Mouse (Mus musculus) monocyte, adult 2 months (primary cell): ENCODE measurements at regions not wholly inside any gene's neighbourhood (a gene's known extent, or its start where the extent isn't known, plus 50 kb on each side); places are given as distances from the start of the nearest gene placed in this dataset.
"Not testable (repeated sequence)": the region's sequence is repeated elsewhere in the genome, so short reads cannot be mapped to it uniquely, and the experiment has no call there.

ENCODE experiments used
- DNase-seq, 2 experiments: peaks; one replicate each; pipeline ENCODE4 v3.0.0; 2022; ENCODE audit warnings: low spot score in 2 of 2, low read depth in 1 of 2

GRCm38 (mm10) chr3:21991681-21992152, 84.7 kb upstream of the Tbl1xr1 start:
- peak in 1 of 2 experiments; percentile 6 for DNase-seq

- no peak for DNase-seq
Measured at GRCm38 (mm10) chr3:21992203-21992602, 84.2 kb upstream of the Tbl1xr1 start.

DNA sequence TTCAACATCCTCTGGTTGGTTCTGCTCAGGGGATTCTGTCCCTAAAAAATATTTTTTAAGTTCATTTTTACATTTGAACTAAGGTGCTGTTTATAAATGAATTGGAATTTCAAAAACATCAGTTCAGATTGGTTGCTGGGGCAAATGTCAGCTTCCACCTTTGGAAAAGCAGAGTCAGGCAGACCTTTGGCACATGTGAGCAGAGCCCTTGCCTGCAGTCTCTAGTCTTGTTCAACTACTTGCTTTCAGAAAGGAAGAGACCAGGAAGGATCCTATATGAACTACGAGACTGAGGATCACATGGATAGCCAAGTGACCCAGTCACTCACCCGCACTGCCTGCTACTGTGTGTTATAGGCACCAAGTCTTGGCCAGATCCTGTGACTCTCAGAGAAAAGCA, 82.5 kb upstream of the Tbl1xr1 start:
- DNase-seq = no peak

- DNase-seq = no peak
Measured at GRCm38 (mm10) chr3:21995566-21996391, 80.7 kb upstream of the Tbl1xr1 start.

GRCm38 (mm10) chr3:21997387-21997786, 79.1 kb upstream of the Tbl1xr1 start:
- DNase-seq = no peak

- DNase-seq = no peak
Measured at GRCm38 (mm10) chr3:22005456-22005855, 71.0 kb upstream of the Tbl1xr1 start.

- DNase-seq = no peak
Measured at GRCm38 (mm10) chr3:22006113-22006512, 70.3 kb upstream of the Tbl1xr1 start.

DNA sequence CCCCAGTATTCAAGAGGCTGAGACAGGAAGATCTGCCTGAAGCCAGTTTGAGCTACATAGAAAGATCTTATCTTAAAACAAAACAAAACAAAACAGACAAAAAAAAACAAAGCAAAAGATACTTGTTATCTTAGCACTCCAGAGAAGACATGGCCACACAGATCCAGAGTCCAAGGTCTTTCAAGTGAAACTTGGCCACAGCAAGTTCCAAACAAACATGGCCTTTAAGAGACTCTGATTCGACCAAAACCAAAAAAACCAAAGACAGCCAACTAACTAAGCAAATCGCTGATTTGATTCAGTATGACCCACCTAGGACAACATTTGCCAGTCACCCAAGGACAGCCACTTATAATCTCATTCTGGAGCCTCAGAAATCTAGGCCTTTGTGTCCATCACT, 69.8 kb upstream of the Tbl1xr1 start:
- no peak for DNase-seq

GRCm38 (mm10) chr3:22007736-22008135, 68.7 kb upstream of the Tbl1xr1 start:
- no peak for DNase-seq

DNA sequence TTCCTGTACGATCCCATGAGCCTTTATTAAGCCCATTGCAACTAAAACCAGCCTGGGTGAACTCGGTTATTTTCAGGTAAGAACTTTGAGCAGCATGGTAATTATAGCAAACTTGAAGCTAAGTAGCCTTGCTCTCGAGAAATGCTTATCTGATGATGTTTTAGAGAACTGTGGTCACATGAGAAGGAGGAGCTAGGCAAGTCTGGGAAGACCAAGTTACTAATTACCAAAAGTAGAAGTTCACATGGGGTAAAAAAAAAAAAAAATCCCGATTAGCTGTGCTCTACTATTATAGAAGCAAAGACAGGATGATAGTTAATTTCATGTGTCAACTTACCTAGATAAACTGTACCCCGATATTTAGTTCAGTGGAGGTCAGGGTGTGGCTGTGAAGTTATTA, 68.0 kb upstream of the Tbl1xr1 start:
- DNase-seq = no peak

- DNase-seq = no peak
Measured at GRCm38 (mm10) chr3:22009898-22010699, 66.4 kb upstream of the Tbl1xr1 start.

GRCm38 (mm10) chr3:22010700-22010991, 65.8 kb upstream of the Tbl1xr1 start:
- not testable (repeated sequence) for DNase-seq

GRCm38 (mm10) chr3:22021360-22021935, 55.0 kb upstream of the Tbl1xr1 start:
- no peak for DNase-seq

DNA sequence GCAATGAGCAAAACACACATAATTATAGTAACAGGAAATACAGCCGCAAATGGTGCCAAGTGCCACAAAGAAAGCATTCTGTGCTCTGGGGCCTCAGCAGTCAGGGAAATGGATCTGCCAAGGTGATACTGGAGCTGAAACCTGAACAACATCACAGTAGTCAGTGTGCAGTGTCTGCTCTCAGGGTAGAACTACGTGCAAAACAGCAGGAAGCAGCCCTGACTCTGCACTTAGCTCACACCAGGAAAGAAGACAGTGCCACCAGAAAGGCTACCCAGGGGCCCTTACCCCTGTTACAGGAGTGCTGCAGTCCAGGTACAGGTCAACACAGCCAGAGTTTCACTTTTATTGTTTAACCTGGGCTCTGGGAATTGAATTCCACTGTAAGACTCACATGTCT, 54.0 kb upstream of the Tbl1xr1 start:
- no peak for DNase-seq

- DNase-seq = no peak
Measured at GRCm38 (mm10) chr3:22023049-22023448, 53.4 kb upstream of the Tbl1xr1 start.

DNA sequence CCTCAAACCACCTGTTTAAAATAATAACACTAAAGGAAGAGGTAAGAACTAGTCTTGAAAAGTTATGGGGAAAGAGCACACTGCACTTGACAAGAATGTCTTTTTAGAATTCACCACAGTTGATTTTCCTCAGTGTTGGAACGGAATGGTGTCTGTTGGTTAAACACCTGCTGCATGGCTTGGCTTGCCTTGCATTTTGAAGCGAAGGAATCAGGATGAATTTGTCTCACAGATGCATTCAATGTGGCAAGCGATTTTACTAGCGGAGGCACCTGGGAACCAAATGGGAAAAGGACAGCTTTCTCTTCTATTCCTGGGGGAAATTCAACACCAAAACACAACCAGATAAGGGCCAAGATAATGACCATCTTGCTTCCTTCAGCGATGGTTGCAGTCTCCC, 52.9 kb upstream of the Tbl1xr1 start:
- DNase-seq = no peak

DNA sequence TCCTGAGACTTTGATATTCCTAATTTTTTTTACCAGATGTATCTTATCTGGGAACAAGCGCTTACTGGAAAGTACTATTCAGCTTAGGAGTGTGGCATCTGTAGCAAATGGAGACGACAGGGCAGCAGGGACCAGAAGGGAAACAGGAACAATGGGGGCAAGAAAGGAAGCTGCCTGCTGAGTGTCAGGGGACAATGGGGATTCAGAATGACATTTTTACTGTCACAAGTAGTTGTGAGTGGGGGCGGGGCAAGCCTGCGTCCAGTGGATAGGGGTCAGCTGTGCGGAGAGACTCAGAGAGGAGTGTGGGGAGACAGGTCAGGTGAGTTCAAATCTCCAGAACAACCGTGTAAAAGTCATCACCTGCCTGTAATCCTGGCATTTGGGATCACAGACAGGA, 52.3 kb upstream of the Tbl1xr1 start:
- DNase-seq = no peak

- DNase-seq = no peak
Measured at GRCm38 (mm10) chr3:22025119-22025518, 51.3 kb upstream of the Tbl1xr1 start.

- DNase-seq = no peak
Measured at GRCm38 (mm10) chr3:22025615-22026014, 50.8 kb upstream of the Tbl1xr1 start.
